ENCODE assay signal across 19 mouse cellular contexts in the genomic region with DNA sequence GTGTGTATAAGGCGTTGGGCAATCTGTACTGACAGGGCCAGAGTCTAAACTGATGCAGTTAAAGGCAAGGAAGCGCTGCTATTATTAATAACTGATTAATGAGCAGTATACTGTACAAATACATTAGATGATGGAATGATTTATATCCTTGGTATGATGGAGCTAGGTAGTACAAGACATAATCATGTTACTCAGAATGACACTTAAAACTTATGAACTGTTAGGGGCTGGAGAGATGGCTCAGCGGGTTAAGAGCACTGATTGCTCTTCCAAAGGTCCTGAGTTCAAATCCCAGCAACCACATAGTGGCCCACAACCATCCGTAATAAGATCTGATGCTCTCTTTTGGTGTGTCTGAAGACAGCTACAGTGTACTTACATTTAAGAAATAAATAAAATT. TPM values are rescaled to one million over a fixed set of nuclear protein-coding genes. Genes with fewer than 3 reads are reported as not detected.
DNase-seq lines count a peak whose midpoint lies in the region; TF ChIP-seq lines count a peak whose summit lies in the region.
"Had no signal": no experiment of that assay in that cellular context is flagged by ENCODE, and none has a peak within 500 bp of the region (broad histone marks: within the 10 kb centered on the region; RNA-seq: fewer than 3 reads in every experiment).

No protein-coding gene starts in this region.

- no peak for DNase-seq in CH12.LX (ENCODE audit: extremely low read depth)
- no peak for DNase-seq in MEL (ENCODE audit: low read depth, low spot score)
- no peak for DNase-seq in heart, postnatal 36 days
- DNase-seq in kidney, postnatal 4 days, result no peak
- DNase-seq: adrenal gland, adult 2 months; adrenal gland, adult 8-10 months; adrenal gland, postnatal 10 days; adrenal gland, postnatal 14 days; adrenal gland, postnatal 25 days; adrenal gland, postnatal 36 days; B cell, adult 2 months; cerebellum, adult 11 months; cerebellum, adult 11-12 months; cerebellum, adult 18-20 months; cerebellum, adult 2 months; cerebellum, adult 8-10 months had no signal

- H3K9ac ChIP-seq in CH12.LX (ENCODE audit: insufficient read depth, low read depth) (no peak overlapping the region), MEL (ENCODE audit: control insufficient read depth, low read depth, low read length, poor library complexity, severe bottlenecking) (no peak overlapping the region)

- TF ChIP-seq RAD21 in CH12.LX (IDR thresholded peaks at IDR 0.05; ENCODE audit: low read depth, low read length) (no peak), MEL (IDR thresholded peaks at IDR 0.05; ENCODE audit: low read depth, low read length) (no peak)

- no peak overlapping the region for H3K4me2 ChIP-seq in CH12.LX (ENCODE audit: insufficient read depth, low read depth, poor library complexity, severe bottlenecking)

- in situ Hi-C loops in CH12.LX (cut with MboI; ENCODE audit: low pct_ligation_motif_present, low pct_unique_long_range_greater_than_20kb, low sequenced_read_pairs), result no loop called here

- H3K9me3 ChIP-seq in CH12.LX (replicated peaks; ENCODE audit: low read length) (no peaks in the 10 kb centered on the region), MEL (replicated peaks; ENCODE audit: insufficient read depth, low read length) (no peaks in the 10 kb centered on the region)
- H3K9me3 ChIP-seq: G1E had no signal

- H3K27me3 ChIP-seq in CH12.LX (replicated peaks) (no peaks in the 10 kb centered on the region), MEL (ENCODE audit: control insufficient read depth in 1 of 2, insufficient read depth in 2 of 2, low read length in 2 of 2) (no peaks in the 10 kb centered on the region)
- H3K27me3 ChIP-seq: Patski had no signal

- no peak overlapping the region for H3K27ac ChIP-seq in CH12.LX (ENCODE audit: insufficient read depth, low read depth)
- H3K27ac ChIP-seq in MEL (ENCODE audit: control insufficient read depth, low read depth, low read length), result no peak overlapping the region

- no peak for TF ChIP-seq CTCF in CH12.LX (conservative IDR thresholded peaks at IDR 0.05 in 1 of 2, IDR thresholded peaks at IDR 0.05 in 1 of 2; ENCODE audit: low read depth in 2 of 2, low read length in 2 of 2)
- no peak for TF ChIP-seq CTCF in MEL (IDR thresholded peaks at IDR 0.05 in 2 of 3, conservative IDR thresholded peaks at IDR 0.05 in 1 of 3; ENCODE audit: control insufficient read depth in 1 of 3, insufficient read depth in 1 of 3, low read depth in 2 of 3, low read length in 3 of 3, poor library complexity in 1 of 3, severe bottlenecking in 1 of 3)

- dilution Hi-C loops in CH12.LX (cut with MboI; ENCODE audit: extremely low pct_ligation_motif_present, extremely low pct_unique_long_range_greater_than_20kb, low sequenced_read_pairs), result no loop called here

- H3K36me3 ChIP-seq in CH12.LX (replicated peaks in 1 of 2; ENCODE audit: control insufficient read depth in 1 of 2, insufficient read depth in 1 of 2, low read length in 1 of 2) (no peaks in the 10 kb centered on the region), MEL (ENCODE audit: control insufficient read depth in 1 of 2, insufficient read depth in 2 of 2, low read length in 2 of 2) (no peaks in the 10 kb centered on the region)
- H3K36me3 ChIP-seq: G1E had no signal

- no peak for TF ChIP-seq POLR2A in CH12.LX (IDR thresholded peaks at IDR 0.05; ENCODE audit: low read depth, low read length)
- no peak for TF ChIP-seq POLR2A in MEL (IDR thresholded peaks at IDR 0.05; ENCODE audit: control insufficient read depth in 1 of 2, insufficient read depth in 1 of 2, low read depth in 1 of 2, low read length in 2 of 2, poor library complexity in 1 of 2)

- H3K4me3 ChIP-seq in CH12.LX (replicated peaks in 1 of 3; ENCODE audit: low read depth in 2 of 3, low read length in 2 of 3, poor library complexity in 1 of 3) (no peak overlapping the region), MEL (ENCODE audit: control insufficient read depth in 1 of 2, insufficient read depth in 1 of 2, low read depth in 2 of 2, low read length in 2 of 2) (no peak overlapping the region)

- H3K79me2 ChIP-seq in CH12.LX (replicated peaks; ENCODE audit: control insufficient read depth, extremely low read depth, insufficient read depth, poor library complexity, severe bottlenecking) (no peaks in the 10 kb centered on the region), MEL (ENCODE audit: control insufficient read depth, insufficient read depth, low read length, poor library complexity) (no peaks in the 10 kb centered on the region)

- H3K4me1 ChIP-seq in CH12.LX (ENCODE audit: control insufficient read depth in 1 of 2, insufficient read depth in 2 of 2) (peaks cover 0 to 10% of the 10 kb centered on the region in 2 experiments; a peak in 1 of 4 replicates), MEL (ENCODE audit: control insufficient read depth in 1 of 2, insufficient read depth in 2 of 2, low read length in 2 of 2) (no peaks in the 10 kb centered on the region)

- intact Hi-C loops in heart, postnatal 36 days (cut with DNase I), result no loop called here

- TF ChIP-seq EP300 in CH12.LX (IDR thresholded peaks at IDR 0.05; ENCODE audit: low read length) (no peak), MEL (IDR thresholded peaks at IDR 0.05; ENCODE audit: low read depth in 1 of 2, low read length in 2 of 2) (no peak)

TF ChIP-seq in CH12.LX, 34 proteins besides CTCF, POLR2A, EP300 and RAD21:
- 0 out of 2 replicates have a peak, but pooled peaks have one; percentile 62 for TF ChIP-seq TBP (conservative IDR thresholded peaks at IDR 0.05; ENCODE audit: low read depth, low read length)
- TF ChIP-seq ZMIZ1 (IDR thresholded peaks at IDR 0.05; ENCODE audit: low read depth, low read length), result no peak
TF ChIP-seq in CH12.LX: peak in this region for 1.

TF ChIP-seq in MEL, 35 proteins besides CTCF, POLR2A, EP300 and RAD21:
- no peak for TF ChIP-seq MYB (IDR thresholded peaks at IDR 0.05; ENCODE audit: low read depth, low read length)
- no peak for TF ChIP-seq UBTF (IDR thresholded peaks at IDR 0.05; ENCODE audit: borderline replicate concordance, insufficient read depth, low read depth, low read length)
- TF ChIP-seq ZKSCAN1 (IDR thresholded peaks at IDR 0.05; ENCODE audit: low read depth, low read length), result no peak
- TF ChIP-seq KAT2A (conservative IDR thresholded peaks at IDR 0.05; ENCODE audit: low read depth, low read length), result no peak
- TF ChIP-seq TBP (IDR thresholded peaks at IDR 0.05; ENCODE audit: low read depth, low read length), result 0 out of 2 replicates have a peak, but pooled peaks have one; percentile 58
- TF ChIP-seq RCOR1 (IDR thresholded peaks at IDR 0.05; ENCODE audit: low read depth, low read length), result no peak
- no peak for TF ChIP-seq CHD2 (IDR thresholded peaks at IDR 0.05; ENCODE audit: low read length)
TF ChIP-seq in MEL: peak in this region for 1.

RNA-seq across cellular contexts. Expression of gene Ggt5, which starts 18.1 kb away (rescaled TPM):
- total RNA-seq in CH12.LX (2012; rRNA removed), result not detected in 2 replicates
- total RNA-seq in CH12.LX (2014; rRNA removed), result not detected in 2 replicates
- not detected in 2 replicates for polyA plus RNA-seq in CH12.LX (2012; ENCODE audit: insufficient read length, low read depth)
- 0.03 TPM in 1 of 2 replicates, not detected in the other for total RNA-seq in MEL (2012; rRNA removed)
- under 1 TPM in 1 of 2 experiments, not detected in 1; 0.11 TPM for polyA plus RNA-seq in MEL (2012; ENCODE audit: insufficient read depth in 1 of 2, insufficient read length in 2 of 2, low read depth in 1 of 2, low replicate concordance in 2 of 2, missing spikeins in 1 of 2)
- 1 to 10 TPM; 5.4 to 9.0 TPM for total RNA-seq in heart, postnatal 36 days (2021)
- polyA plus RNA-seq: C2C12, G1E, Patski had no signal

RNA-seq across cellular contexts. Expression of gene Susd2, which starts 36.6 kb away (rescaled TPM):
- total RNA-seq in CH12.LX (2012; rRNA removed) (0.51 and 0.63 TPM in 2 replicates), CH12.LX (2014; rRNA removed) (0.66 and 0.70 TPM in 2 replicates), MEL (2012; rRNA removed) (0.07 and 0.12 TPM in 2 replicates)
- polyA plus RNA-seq in CH12.LX (2012; ENCODE audit: insufficient read length, low read depth) (2.9 and 3.0 TPM in 2 replicates), MEL (2012; ENCODE audit: insufficient read depth in 1 of 2, insufficient read length in 2 of 2, low read depth in 1 of 2, low replicate concordance in 2 of 2, missing spikeins in 1 of 2) (under 1 TPM in 1 of 2 experiments, not detected in 1; 0.15 TPM)
- total RNA-seq in heart, postnatal 36 days (2021), result 1 to 10 TPM; 1.4 to 1.8 TPM

RNA-seq across cellular contexts. Expression of gene Ggt1, which starts 45.8 kb away (rescaled TPM):
- total RNA-seq in CH12.LX (2012; rRNA removed) (1.3 and 2.1 TPM in 2 replicates), CH12.LX (2014; rRNA removed) (0.68 and 1.3 TPM in 2 replicates), MEL (2012; rRNA removed) (0.46 and 1.4 TPM in 2 replicates)
- polyA plus RNA-seq in CH12.LX (2012; ENCODE audit: insufficient read length, low read depth) (2.0 and 3.8 TPM in 2 replicates), MEL (2012; ENCODE audit: insufficient read depth in 1 of 2, insufficient read length in 2 of 2, low read depth in 1 of 2, low replicate concordance in 2 of 2, missing spikeins in 1 of 2) (1 to 10 TPM in 1 of 2 experiments, not detected in 1; 3.2 TPM)
- total RNA-seq in heart, postnatal 36 days (2021), result not detected
- total RNA-seq: adrenal gland, adult 2 months; adrenal gland, postnatal 14 days; adrenal gland, postnatal 25 days; adrenal gland, postnatal 36 days; G1E had no signal
- polyA plus RNA-seq: G1E had no signal

RNA-seq across cellular contexts. Expression of gene Lrrc75b, which starts 47.1 kb away (rescaled TPM):
- total RNA-seq in CH12.LX (2012; rRNA removed) (not detected in 2 replicates), CH12.LX (2014; rRNA removed) (not detected in 2 replicates), MEL (2012; rRNA removed) (not detected in 2 replicates)
- polyA plus RNA-seq in CH12.LX (2012; ENCODE audit: insufficient read length, low read depth) (not detected in 2 replicates), MEL (2012; ENCODE audit: insufficient read depth in 1 of 2, insufficient read length in 2 of 2, low read depth in 1 of 2, low replicate concordance in 2 of 2, missing spikeins in 1 of 2) (not detected)
- 1 to 10 TPM; 1.1 to 1.5 TPM for total RNA-seq in heart, postnatal 36 days (2021)
- polyA plus RNA-seq: G1E had no signal

Comparison
In these comparisons a context has a peak if more than half of its experiments do, and no peak if none do; other contexts are left out.
1. Of the 35 proteins assayed by ChIP-seq in both MEL and CH12.LX: peak only in MEL: none; only in CH12.LX: none; in both: TBP; in neither: 34.